Comparison of ENCODE assay signal across 14 mouse cellular contexts in the genomic region with DNA sequence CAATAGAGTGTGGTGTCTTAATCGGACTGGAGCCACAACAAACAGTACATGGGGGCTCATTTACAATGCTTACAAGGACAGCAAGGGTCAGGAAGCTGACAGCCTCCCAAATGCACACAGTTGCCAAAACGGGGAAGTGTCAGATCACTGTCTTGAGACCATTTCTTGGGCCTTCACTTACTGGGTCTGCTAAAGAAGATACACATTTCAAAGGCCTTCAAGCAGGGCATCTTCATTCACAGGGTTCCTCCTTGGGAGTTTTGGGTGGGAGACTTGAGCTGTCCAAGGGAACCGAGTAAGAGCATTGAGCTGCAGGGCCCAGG.
DNase-seq lines count a peak whose midpoint lies in the region; ATAC-seq lines count a peak whose summit lies in the region.
"Had no signal": no experiment of that assay in that cellular context is flagged by ENCODE, and none has a peak within 500 bp of the region (broad histone marks: within the 10 kb centered on the region; RNA-seq: fewer than 3 reads in every experiment).

No protein-coding gene starts in this region.

- H3K4me1 ChIP-seq in heart, embryonic 15.5 days (replicated peaks), result peaks cover 62% of the 10 kb centered on the region
- H3K4me1 ChIP-seq in neural tube, embryonic 11.5 days (ENCODE audit: control insufficient read depth, insufficient read depth, low read length), result peaks cover 13% of the 10 kb centered on the region
- peaks cover 34% of the 10 kb centered on the region for H3K4me1 ChIP-seq in neural tube, embryonic 15.5 days
- H3K4me1 ChIP-seq in embryonic facial prominence, embryonic 14.5 days (ENCODE audit: control insufficient read depth, insufficient read depth, low read length), result peaks cover 55% of the 10 kb centered on the region
- H3K4me1 ChIP-seq in midbrain, embryonic 13.5 days (replicated peaks), result peaks cover 15% of the 10 kb centered on the region

- no peak for DNase-seq in heart, adult 9 months (ENCODE audit: low spot score in 2 of 2)
- peak; percentile 39 for DNase-seq in neural tube, embryonic 11.5 days (ENCODE audit: low spot score)
- DNase-seq in embryonic facial prominence, embryonic 14.5 days (ENCODE audit: low spot score), result no peak
- DNase-seq in right cerebral cortex, adult 2 months (ENCODE audit: low spot score in 2 of 2), result no peak
- DNase-seq: cerebellum, adult 8-10 months; liver; lung, postnatal 36 days had no signal

- H3K27me3 ChIP-seq in heart, embryonic 15.5 days, result no peaks in the 10 kb centered on the region
- H3K27me3 ChIP-seq in neural tube, embryonic 11.5 days (ENCODE audit: control insufficient read depth, insufficient read depth, low read length), result no peaks in the 10 kb centered on the region
- peaks cover 10% of the 10 kb centered on the region; the same call in 1 of the 2 replicates for H3K27me3 ChIP-seq in neural tube, embryonic 15.5 days (replicated peaks)
- no peaks in the 10 kb centered on the region for H3K27me3 ChIP-seq in embryonic facial prominence, embryonic 14.5 days (replicated peaks; ENCODE audit: control insufficient read depth, insufficient read depth, low read length)
- peaks cover 8% of the 10 kb centered on the region for H3K27me3 ChIP-seq in midbrain, embryonic 13.5 days
- H3K27me3 ChIP-seq: forebrain, embryonic 15.5 days had no signal

- H3K4me2 ChIP-seq in heart, embryonic 15.5 days, result peak overlapping the region; percentile 25; the same call in 1 of the 2 replicates
- no peak overlapping the region for H3K4me2 ChIP-seq in neural tube, embryonic 11.5 days (ENCODE audit: low read depth)
- H3K4me2 ChIP-seq in neural tube, embryonic 15.5 days, result no peak overlapping the region
- peak overlapping the region; percentile 21; the same call in 1 of the 2 replicates for H3K4me2 ChIP-seq in embryonic facial prominence, embryonic 14.5 days (ENCODE audit: low read depth, low read length)
- H3K4me2 ChIP-seq in midbrain, embryonic 13.5 days (replicated peaks), result no peak overlapping the region
- H3K4me2 ChIP-seq: forebrain, embryonic 15.5 days had no signal

- 48% methylated on average over 3 of the region's 3 CpGs for WGBS in heart, embryonic 15.5 days
- WGBS in neural tube, embryonic 11.5 days, result 54% methylated on average over 3 of the region's 3 CpGs
- 65% methylated on average over 3 of the region's 3 CpGs for WGBS in neural tube, embryonic 15.5 days
- WGBS in embryonic facial prominence, embryonic 14.5 days, result 23% methylated on average over 3 of the region's 3 CpGs
- WGBS in midbrain, embryonic 13.5 days, result 63% methylated on average over 3 of the region's 3 CpGs

- no peak for ATAC-seq in heart, embryonic 15.5 days (replicated peaks; ENCODE audit: insufficient number of reproducible peaks, insufficient read depth, low FRiP score, low read depth)
- no peak for ATAC-seq in neural tube, embryonic 11.5 days (ENCODE audit: insufficient read depth, low FRiP score, low TSS enrichment)
- no peak for ATAC-seq in neural tube, embryonic 15.5 days (ENCODE audit: low FRiP score)
- no peak for ATAC-seq in embryonic facial prominence, embryonic 14.5 days (ENCODE audit: low read depth)
- peak; percentile 60; the same call in 1 of the 2 replicates for ATAC-seq in megakaryocyte progenitor cell, adult 5-6 weeks (replicated peaks; ENCODE audit: poor library complexity)
- no peak for ATAC-seq in midbrain, embryonic 13.5 days
- ATAC-seq: activated CD4-positive, CD25-positive, alpha-beta regulatory T cell, adult 4 months; forebrain, embryonic 15.5 days; hindbrain, postnatal 0 days had no signal

- no peak overlapping the region for H3K4me3 ChIP-seq in heart, embryonic 15.5 days
- no peak overlapping the region for H3K4me3 ChIP-seq in neural tube, embryonic 11.5 days (ENCODE audit: low read depth, low read length)
- H3K4me3 ChIP-seq in neural tube, embryonic 15.5 days (replicated peaks), result no peak overlapping the region
- H3K4me3 ChIP-seq in embryonic facial prominence, embryonic 14.5 days (ENCODE audit: low read depth, low read length), result no peak overlapping the region
- no peak overlapping the region for H3K4me3 ChIP-seq in midbrain, embryonic 13.5 days (replicated peaks)
- H3K4me3 ChIP-seq: forebrain, embryonic 15.5 days had no signal

- no peaks in the 10 kb centered on the region for H3K36me3 ChIP-seq in heart, embryonic 15.5 days
- H3K36me3 ChIP-seq in neural tube, embryonic 11.5 days (ENCODE audit: control insufficient read depth, insufficient read depth, low read length), result no peaks in the 10 kb centered on the region
- H3K36me3 ChIP-seq in neural tube, embryonic 15.5 days, result no peaks in the 10 kb centered on the region
- H3K36me3 ChIP-seq in embryonic facial prominence, embryonic 14.5 days (ENCODE audit: control insufficient read depth, insufficient read depth, low read length), result no peaks in the 10 kb centered on the region
- H3K36me3 ChIP-seq in midbrain, embryonic 13.5 days, result no peaks in the 10 kb centered on the region
- H3K36me3 ChIP-seq: forebrain, embryonic 15.5 days had no signal

- peak overlapping the region; percentile 74 for H3K27ac ChIP-seq in heart, embryonic 15.5 days
- no peak overlapping the region for H3K27ac ChIP-seq in neural tube, embryonic 11.5 days (ENCODE audit: low read depth, low read length)
- H3K27ac ChIP-seq in neural tube, embryonic 15.5 days (replicated peaks), result no peak overlapping the region
- peak overlapping the region; percentile 64; the same call in 1 of the 2 replicates for H3K27ac ChIP-seq in embryonic facial prominence, embryonic 14.5 days (replicated peaks; ENCODE audit: low read depth, low read length)
- H3K27ac ChIP-seq in midbrain, embryonic 13.5 days, result no peak overlapping the region
- H3K27ac ChIP-seq: forebrain, embryonic 15.5 days; hindbrain, postnatal 0 days had no signal

- H3K9ac ChIP-seq in heart, embryonic 15.5 days, result peak overlapping the region; percentile 33; the same call in 1 of the 2 replicates
- H3K9ac ChIP-seq in neural tube, embryonic 11.5 days (ENCODE audit: low read length), result no peak overlapping the region
- H3K9ac ChIP-seq in neural tube, embryonic 15.5 days (replicated peaks), result no peak overlapping the region
- H3K9ac ChIP-seq in embryonic facial prominence, embryonic 14.5 days (ENCODE audit: low read depth, low read length), result no peak overlapping the region
- no peak overlapping the region for H3K9ac ChIP-seq in midbrain, embryonic 13.5 days (replicated peaks)
- H3K9ac ChIP-seq: forebrain, embryonic 15.5 days had no signal

- no peaks in the 10 kb centered on the region for H3K9me3 ChIP-seq in heart, embryonic 15.5 days (replicated peaks)
- no peaks in the 10 kb centered on the region for H3K9me3 ChIP-seq in neural tube, embryonic 11.5 days (ENCODE audit: control insufficient read depth, low read length)
- no peaks in the 10 kb centered on the region for H3K9me3 ChIP-seq in neural tube, embryonic 15.5 days (replicated peaks)
- no peaks in the 10 kb centered on the region for H3K9me3 ChIP-seq in embryonic facial prominence, embryonic 14.5 days (ENCODE audit: control insufficient read depth, low read length)
- no peaks in the 10 kb centered on the region for H3K9me3 ChIP-seq in midbrain, embryonic 13.5 days
- H3K9me3 ChIP-seq: forebrain, embryonic 15.5 days had no signal

Comparison
In these comparisons a context has a peak if more than half of its experiments do, and no peak if none do; other contexts are left out.
1. H3K27ac ChIP-seq: peak in heart, embryonic 15.5 days (single experiment) and embryonic facial prominence, embryonic 14.5 days (single experiment); none in neural tube, embryonic 11.5 days (single experiment), neural tube, embryonic 15.5 days (single experiment) and midbrain, embryonic 13.5 days (single experiment).
2. H3K4me2 ChIP-seq: peak in heart, embryonic 15.5 days (single experiment) and embryonic facial prominence, embryonic 14.5 days (single experiment); none in neural tube, embryonic 11.5 days (single experiment), neural tube, embryonic 15.5 days (single experiment) and midbrain, embryonic 13.5 days (single experiment).